Mouse (Mus musculus) kidney, postnatal 10 days (tissue): ENCODE measurements around the gene Psrc1.

ENCODE experiments used
- DNase-seq: peaks from one replicate; pipeline ENCODE4 v3.0.0; 2021; ENCODE audit warnings: mixed read lengths

The Psrc1 gene

DNA sequence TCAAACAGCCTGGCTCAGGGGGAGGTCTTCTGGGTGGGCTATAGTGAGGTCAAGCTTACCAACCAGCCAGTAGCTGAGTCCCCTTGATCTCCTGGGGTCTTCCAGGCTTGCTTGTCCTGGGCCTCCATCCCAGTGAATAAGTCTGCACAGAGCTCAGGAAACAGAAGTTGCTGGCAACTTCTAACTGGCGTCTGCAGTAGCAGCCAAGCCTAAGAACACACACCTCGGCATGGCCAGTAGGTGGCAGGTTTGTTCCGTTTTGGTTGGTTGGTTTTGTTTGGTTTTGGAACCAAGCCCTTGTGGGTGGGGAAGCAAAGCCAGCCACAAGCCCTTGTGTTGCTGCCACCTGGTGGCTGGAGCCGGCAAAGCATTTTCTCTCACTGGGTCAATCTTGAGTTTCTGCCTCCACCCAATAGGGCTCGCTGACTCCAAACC lies 5.5 kb downstream of the Psrc1 start:
- peak; percentile 98 for DNase-seq

DNA sequence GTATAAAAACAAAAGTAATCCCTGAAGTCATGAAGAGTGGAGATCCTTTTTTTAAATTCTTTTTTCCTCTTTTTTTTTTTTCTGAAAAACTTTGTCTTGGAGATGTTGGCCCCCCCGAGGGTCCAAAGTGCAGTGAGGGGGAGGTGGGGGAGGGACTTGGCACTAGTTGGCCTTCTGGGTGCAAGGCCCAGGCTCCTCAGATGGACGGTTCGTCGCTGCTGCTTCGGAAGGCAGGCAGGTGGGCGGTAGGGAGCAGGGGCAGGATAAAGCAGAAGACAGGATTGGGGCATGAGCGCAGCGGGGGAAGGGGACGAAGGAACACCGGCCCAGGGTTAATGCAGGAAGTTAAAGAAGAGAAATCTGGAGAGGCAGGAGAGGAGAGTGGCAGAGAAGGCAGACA lies 8.7 kb downstream of the Psrc1 start:
- peak; percentile 83 for DNase-seq

DNA sequence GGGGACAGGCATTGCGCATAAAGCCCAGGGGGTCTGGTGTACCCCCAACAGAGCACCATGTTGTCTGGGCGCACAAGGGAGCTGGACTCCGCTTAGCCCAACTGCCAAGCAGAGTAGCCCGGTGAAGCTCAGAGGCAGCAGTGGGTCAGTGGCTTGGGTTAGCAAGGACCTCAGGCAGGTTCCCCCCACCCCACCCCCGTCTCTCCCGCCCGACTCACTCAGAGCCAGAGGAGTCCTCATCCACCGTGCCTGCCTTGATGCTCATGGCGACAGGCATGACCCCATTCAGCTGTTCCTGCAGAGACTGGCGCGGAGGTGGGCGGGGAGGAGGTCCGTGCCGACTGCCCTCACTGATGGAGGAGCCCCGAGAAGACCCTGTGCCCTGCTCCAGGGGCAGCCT lies 9.2 kb downstream of the Psrc1 start:
- DNase-seq: no peak

DNA sequence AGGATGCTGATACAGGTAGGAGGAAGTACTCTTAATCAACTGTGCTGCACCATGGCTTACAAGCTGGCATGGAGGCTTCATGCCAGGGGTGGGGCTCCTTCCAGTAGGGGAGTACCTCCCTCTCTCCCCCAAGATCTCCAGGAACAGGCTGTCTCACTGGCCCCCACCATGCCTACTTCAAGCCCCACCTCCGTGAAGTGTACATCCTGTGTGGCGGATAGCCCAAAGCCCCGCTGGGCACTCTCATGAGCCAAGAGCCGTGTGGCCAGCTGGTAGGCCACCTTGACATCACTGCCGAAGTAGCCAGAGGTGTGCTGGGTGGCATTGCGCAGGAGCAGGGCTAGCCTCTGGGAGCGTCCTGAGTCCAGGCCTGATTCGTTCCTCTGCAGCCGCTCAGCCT lies 14.6 kb downstream of the Psrc1 start:
- no peak for DNase-seq

DNA sequence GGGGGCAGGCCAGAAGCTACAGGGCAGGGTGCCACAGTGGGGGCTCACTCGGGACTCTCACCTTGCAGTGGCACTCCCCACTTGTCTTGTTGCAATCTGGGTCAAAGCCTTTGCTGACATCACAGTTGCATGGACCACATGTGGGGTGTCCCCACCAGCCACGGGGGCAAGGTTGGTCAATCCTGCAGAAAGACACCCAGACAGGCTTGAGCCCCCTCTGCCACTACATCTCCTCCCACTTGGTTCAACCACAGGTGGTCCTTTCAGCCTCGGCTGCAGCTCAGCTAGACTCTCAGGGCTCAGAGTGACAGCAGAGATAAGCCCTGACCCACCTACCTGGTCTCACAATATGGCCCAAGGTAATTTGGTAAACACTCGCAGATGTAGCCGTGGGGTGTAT lies 16.8 kb downstream of the Psrc1 start:
- no peak for DNase-seq

DNA sequence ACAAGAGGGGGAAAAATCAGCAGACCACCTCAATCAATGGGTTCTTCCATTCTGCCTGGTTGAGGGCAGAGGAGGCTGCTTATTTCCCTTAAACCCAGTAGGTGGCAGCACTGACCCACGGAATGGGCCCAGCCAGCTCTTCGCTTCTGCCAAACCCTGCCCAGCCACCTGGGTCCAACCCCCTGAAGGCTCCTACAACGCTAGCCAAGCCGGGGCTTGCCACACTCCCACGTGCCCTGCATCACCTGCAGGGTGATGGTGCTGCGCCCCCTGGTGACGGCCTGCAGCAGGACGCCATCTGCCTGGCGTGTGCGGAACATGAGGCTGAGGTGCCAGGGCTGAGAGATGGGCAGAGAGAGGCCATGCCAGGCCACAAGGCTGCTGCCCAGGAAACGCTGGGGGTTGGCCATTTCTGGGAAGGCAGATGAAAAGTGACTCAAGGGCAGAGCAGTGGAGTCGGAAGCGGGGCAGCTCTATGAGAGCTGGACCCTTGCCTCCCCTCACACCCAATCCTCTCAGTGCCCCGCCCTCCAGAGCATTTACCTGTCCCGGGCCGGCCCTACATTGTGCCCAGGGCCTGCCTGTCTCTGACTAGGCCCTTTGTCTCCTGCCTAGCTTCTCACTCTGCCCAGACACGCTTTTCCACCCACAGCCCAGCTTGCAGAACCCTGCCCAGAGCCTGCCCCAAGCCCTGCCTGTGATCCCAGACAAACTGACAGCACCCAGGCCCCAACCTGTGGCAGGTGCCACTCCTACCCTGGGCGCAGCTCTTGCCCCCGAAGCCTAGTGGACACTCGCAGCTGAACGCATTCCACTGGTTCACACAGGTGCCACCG lies 18.3 kb downstream of the Psrc1 start:
- DNase-seq: peak; percentile 94

DNA sequence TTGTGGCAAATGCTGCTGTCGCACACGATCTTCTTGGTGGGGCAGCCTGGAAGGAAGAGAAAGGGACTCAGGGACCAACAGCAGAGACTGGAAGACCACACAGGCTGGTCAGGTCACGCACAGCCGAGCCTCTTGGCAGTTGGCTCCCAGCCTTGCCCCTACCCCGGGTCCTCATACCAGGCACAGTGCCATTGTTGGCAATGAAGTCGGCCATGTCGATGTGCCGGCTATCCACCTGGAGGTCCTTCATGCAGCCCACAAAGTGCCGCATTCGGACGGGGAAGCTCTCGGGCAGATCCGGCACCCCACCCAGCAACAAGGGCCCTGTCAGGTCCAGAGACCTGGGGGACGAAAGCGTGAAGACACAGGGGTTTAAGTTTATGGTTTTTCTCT lies 18.9 kb downstream of the Psrc1 start:
- DNase-seq: peak; percentile 34

DNA sequence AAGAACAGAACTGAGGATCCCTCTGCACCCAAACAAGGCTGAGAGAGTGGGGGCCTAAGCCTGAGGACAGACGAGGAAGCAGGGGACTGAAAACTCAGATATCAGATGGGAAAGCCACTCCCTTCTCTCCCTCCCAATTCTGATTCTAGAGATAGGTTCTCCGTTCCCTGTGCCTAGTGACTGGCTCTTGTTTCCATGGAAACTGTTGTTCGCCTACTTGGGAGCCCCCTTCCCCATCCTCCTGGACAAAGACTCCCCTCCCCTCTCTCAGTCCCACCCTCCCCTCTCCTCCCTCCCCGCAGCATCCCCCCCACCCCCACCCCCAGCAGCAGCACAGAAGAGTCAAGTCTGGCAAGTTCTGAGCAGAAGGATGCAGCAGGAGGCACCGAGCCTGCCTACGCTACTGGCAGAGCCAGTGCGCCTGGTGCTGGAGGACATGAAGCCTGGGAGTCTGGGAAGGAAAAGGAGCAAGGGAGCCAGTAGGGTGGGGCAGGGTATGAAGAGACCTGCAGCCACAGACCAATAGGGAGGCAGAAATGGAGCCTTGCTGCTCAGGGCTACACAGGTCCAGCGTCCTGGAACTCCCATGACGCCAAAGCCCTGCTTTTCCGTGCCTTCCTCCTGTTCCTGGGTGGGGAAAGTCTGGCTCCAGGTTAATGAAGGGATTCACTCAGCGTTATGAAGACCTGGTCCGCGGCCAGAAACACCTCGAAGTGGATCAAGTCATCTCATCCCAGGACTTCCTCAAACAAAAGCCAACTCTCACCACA lies 22.1 kb downstream of the Psrc1 start:
- no peak for DNase-seq

DNA sequence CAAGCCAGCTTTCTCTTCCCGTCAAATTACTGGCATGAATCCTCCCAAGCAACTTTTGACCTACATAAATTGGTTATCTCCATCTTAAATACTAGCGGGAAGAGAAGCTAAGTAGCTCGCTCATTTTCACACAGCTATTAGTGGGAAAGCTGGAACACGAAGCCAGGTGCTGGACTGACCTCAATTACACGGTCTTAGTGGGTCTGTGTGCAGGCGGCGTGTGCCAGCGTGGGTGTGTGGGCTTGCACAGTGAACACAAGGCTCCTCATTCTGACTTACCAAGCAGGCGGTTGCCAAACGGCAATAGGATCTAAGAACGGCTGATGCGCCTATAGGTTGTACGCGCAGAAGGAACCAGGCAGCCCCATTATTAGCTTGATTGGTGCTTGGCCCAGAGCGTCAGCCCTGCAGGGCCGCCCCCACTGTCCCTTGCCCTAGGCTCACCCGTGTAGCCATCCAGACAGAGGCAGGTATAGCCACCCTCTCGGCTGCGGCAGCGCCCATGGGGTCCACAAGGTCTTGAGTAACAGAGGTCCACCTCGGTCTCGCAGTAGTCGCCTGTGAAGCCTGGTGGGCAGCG lies 22.8 kb downstream of the Psrc1 start:
- DNase-seq: no peak

DNA sequence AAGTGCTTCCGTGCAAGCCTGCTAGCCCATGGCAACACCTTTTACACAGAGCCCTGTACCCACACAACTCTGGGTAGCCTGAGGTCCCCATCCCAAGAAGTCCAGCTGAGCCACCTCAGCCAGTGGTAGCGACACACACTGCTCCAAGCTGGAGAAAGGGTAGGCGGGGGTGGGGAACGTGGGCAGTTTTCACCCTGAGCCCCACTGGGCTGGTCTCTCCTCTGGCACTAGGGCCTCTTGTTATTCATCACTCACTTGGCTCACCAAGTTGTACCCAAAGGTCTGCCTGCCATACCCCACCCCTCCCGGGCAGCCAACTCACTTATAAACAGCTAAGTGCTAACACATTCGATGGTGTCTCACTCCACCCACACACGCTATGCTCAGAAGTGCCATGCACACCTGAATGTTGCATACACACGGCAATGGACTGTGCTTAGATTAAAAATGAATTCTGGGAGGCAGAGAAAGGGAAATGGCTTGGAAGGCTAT lies 24.9 kb downstream of the Psrc1 start:
- DNase-seq: peak; percentile 28

DNA sequence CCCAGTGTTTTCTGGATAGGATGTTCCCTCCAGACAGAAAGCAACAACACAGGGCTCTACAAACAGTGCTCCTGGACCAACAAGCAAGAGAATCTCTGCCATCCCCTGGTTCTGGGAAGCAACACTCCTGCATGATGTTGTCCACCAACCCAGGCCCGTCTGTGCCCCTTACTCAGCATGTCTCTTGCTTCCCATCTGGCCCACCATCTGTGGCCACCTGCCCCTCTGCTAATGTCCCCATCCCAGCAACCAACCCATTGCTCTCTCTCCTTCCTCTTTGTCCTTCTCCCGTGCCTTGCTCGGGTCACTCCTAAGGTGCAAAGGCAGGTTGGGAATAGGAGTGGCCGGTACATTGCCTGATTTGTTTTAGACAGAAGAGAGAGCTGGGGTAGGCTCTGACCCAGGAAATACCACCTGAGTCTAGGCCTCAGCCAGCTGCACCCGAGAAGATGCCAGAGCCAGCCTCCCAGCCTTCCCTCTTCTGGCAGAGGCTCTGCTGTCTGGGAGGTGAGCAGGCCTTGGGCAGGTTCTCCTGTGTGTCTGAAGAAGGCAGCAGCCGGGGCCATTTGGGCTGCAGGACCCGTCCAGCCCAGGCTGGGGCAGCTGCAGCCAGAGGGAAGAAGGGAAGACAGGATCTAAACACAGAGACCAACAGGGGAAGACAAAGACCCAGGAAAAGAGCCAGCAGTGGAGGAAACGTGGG lies 26.2 kb downstream of the Psrc1 start:
- DNase-seq: peak; percentile 34

DNA sequence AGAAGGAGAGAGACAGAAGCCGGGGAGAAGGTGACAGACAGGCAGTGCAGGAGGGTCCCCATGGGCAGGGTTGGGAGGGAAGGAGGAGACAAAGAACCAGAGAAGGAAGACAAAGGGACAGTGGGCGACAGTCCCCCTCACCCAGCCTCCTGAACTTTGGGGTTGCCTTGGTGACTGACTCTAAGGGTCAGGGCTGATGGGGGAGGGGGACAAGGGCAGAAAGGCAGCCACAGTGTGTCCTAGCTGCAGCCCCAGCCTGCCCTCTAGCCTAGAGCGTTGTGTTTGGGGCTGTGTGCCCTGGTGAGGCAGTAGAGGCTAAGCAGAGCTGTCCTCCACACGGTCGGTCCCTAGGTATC lies 26.7 kb downstream of the Psrc1 start:
- no peak for DNase-seq

DNA sequence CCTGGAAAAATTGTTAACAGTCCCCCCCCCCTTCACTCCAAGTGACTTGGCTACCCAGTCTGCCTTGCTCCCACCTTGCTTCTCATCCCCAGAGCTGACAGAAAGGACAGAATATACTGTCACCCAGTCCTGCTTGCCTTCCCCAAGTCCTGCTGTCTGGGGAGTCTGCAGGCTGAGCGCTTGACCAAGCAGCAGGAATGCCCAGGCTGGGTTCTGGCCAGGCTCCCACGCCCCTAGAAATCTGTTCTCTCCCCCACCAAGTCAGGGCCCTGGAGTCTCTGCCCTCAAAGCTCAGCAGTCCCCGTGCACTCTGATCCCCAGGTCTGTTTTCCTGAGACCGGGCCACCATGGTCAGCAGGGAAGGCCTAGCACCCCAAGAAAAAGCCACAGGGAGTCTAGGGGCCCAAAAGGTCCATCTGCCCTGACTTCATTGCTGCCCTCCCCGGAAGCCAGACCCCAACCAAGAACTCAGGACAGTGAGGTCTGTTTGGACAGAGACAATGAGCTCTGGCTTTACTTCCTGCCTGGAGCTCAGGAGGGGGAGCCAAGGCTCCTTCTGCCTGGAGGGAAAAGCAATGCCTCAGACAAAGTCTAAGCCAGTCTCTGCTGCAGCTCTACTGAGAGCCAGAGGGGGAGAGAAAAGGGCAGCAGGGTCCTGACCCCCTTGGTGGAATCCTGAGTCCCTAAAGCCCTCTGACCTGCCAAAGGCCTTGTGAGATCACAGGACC lies 27.6 kb downstream of the Psrc1 start:
- peak; percentile 83 for DNase-seq

DNA sequence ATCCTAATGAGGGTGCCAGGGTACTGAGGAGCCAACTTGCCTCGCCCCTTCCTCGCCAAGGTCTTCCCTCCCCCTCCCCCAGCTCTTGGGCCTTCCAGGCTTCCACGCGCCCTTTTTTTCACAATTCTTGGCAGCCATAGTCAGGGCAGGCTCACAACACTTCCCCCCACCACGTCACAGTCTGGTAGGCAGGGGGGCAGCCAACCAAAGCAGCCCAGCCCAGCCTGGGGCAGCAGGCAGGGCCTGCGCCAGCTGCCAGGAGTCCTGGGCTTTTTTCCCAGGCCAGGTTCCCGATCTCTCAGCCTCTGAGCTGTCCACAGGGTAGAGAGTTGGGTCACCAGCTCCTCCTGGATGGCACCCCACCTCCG lies 28.1 kb downstream of the Psrc1 start:
- peak; percentile 89 for DNase-seq

DNA sequence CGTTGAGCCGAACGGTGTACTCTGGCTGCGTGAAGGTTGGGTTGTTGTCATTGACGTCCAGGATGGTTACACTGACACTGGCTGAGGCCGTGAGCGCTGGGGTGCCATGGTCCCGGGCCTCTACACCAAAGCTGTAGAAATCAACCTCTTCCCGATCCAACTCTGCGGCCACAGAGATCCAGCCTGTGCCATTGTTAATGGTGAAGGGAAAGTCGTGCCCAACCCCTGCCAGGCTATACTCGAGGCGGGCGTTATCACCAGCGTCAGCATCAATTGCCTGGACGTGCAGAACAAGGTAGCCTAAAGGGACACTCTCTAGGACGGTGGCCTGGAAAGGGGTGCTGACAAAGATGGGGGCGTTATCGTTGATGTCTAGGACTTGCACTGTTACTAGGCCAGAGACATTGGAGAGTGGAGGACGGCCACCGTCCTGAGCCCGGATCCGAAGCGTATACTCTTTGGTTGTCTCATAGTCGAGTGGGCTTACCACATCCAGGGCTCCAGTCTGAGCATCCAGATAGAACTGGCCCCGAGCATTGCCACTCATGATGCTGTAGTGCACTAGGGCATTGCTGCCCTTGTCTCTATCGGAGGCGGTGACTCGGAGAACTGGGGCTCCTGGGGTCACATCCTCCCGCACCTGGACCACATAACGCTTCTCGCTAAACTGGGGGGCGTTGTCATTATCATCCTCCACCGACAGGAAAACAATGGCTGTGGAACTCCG lies 30.2 kb downstream of the Psrc1 start:
- no peak for DNase-seq

DNA sequence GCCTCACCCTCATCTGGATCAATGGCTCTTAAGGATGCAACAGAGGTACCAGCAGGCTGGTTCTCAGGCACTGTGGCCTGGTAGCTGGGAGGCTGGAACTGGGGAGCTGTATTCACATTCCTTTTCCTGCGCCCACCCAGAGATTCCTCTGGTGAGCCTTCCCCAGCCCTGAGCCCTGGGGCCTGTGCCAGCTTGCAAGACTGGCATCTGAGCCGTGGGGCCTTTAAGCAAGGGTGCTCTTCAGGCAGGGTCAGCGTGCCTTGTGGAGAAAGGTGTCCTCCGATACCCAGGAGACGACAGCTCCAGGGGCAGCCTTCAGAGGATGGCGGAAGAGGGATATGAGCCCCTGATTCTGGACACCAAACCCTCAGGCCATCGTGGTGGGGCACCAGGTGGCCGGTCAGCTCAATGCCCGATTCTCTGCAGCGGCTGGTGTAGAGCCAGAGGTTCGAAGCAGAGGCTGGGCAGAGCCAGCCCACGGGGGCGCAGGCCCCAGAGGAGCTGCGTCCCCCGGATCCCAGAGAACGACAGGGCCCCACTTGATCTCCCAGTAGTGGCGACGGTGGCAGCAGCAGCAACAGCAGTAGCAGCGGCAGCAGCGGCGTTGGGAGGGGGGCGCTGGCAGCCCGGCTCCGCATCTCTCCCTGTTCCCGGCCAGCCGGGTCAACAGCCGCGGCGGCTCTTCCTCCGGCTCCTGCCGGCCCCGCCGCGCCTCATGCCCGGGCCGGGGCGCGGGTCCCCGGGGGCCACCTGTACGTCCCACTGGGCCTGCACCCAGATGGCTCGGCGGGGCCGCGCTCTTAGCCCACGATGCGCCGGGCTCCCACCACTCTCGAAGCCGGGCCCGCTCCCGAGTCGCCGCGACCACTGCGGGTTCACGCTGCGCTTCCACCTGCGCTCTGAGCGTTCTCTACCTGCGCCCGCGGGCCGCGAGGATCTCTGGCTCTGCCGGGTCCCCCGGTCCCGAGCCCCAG lies 31.5 kb downstream of the Psrc1 start, which contains the start of gene Celsr2:
Gene Celsr2, minus strand, starts transcription at position 696 of the 974 bp plus-strand sequence.
- peak; percentile 64 for DNase-seq

DNA sequence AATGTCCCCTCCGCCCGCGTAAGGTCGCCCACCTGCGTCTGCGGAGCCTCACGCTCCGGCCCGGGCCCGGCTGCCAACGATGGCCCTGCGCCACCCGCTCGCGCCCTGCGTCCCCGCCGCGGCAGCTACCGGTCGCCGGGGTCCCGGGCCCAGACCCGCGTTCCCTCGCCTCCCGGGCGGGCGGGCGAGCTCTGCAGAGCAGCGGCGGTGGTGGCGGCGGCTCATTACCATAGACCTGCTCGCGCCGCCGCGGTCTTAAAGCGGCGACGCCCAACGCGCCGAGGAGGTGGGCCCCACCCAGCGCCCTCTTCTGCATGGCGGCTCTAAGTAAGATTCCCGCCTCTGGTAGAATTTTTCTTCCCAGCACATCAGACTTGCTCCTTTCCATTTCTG lies 32.2 kb downstream of the Psrc1 start:
- DNase-seq: peak; percentile 91

DNA sequence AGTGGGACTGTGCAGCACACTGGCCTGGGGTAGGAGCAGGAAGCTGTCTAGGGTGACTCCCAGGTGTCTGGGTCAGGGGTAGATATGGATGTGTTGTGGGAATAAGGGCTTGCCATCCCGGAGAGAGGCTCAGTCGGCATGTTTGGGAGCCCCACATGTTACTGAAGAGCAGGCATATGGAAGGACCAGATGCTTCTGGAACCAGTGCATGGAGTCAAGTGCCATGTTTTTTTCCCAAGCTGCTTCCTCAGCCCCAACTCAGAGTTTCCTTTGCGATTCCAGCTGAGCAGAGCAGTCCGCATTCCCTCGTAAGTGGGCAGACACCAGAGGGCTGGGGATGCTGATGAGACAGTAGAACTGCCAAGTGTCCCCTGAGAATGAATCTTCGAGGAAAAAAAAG lies 39.4 kb downstream of the Psrc1 start:
- no peak for DNase-seq

DNA sequence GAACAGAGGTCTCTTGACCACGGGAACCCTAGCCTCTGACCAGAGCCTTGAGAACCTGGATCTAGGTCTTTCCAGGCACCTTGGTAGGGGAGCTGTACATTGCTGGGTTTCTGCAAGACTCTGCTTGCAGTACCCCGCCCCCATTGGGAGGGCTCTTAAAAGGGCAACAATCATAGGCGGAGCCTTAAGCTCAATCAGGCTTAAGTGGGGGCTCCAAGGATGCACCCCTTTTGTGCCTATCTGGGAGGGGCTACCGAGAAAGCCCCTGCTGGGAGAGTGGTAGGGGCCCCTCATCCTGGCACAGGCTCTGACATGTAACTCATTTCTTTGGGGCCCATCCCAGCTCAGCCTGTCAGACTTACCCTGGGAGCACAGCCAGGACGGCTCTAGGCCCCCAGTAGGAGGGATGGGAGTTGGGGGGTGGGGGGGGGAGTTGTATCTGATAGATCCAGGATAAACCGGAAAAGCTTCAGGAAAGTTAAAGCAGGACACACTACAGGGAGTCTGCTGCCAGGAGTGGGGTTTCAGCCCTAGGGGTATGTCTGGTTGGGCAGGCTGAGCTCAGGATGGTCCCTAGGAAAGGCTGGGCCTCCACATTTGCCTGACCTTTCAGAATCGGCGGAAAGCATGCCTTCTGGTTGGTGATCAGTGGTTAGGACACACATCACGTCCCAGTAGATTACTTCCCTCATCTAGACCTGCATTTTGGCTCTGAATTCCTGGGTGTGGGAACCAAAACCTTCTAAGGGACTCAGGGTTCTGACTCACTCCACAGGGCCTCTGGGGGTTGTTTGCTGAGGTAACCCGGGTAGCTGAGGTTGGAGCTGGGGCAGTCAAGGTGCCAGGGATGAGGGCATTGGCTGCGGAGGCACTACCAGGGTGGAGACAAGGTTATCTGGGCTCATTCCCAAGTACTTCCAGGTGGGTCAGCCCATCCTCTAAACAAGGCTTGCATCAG lies 40.5 kb downstream of the Psrc1 start:
- DNase-seq: peak; percentile 74
